Mouse (Mus musculus) liver, embryonic 14.5 days (tissue): ENCODE measurements at regions not wholly inside any gene's neighbourhood (a gene's known extent, or its start where the extent isn't known, plus 50 kb on each side); places are given as distances from the start of the nearest gene placed in this dataset.

Experiments
- CTCF ChIP-seq: IDR thresholded peaks from 2 replicates; pipeline ENCODE4 v1.5.1; 2016; ENCODE audit warnings: antibody characterized with exemption, low read depth, control low read depth
- EP300 ChIP-seq: IDR thresholded peaks from 2 replicates; pipeline ENCODE4 v1.6.1; 2016; ENCODE audit warnings: antibody characterized with exemption, low read depth

GRCm38 (mm10) chr3:18905769-18906168, 722.7 kb downstream of the 1700064H15Rik start:
- TF ChIP-seq EP300 (no peak), CTCF (no peak)
